Mouse (Mus musculus) embryonic facial prominence, embryonic 10.5 days (tissue): ENCODE data around the gene Tbc1d22a. TPM values are rescaled to one million over a fixed set of nuclear protein-coding genes. Genes with fewer than 3 reads are reported as not detected.

ENCODE experiments used
- DNase-seq: peaks from one replicate; pipeline ENCODE4 v3.0.0-alpha.2; 2017; ENCODE audit warnings: low spot score
- H3K27ac ChIP-seq: fragments of 300-500 bp; sonication (generic); replicated peaks from 2 replicates; pipeline ENCODE4 v1.5.1; 2016; ENCODE audit warnings: mild to moderate bottlenecking
- H3K27me3 ChIP-seq: fragments of 300-500 bp; sonication (generic); replicated peaks from 2 replicates; pipeline ENCODE4 v1.6.1; 2016; ENCODE audit warnings: low read depth, mild to moderate bottlenecking; ENCODE audit not compliant: poor library complexity, severe bottlenecking
- H3K36me3 ChIP-seq: fragments of 300-500 bp; sonication (generic); replicated peaks from 2 replicates; pipeline ENCODE4 v1.6.1; 2016; ENCODE audit warnings: mild to moderate bottlenecking, moderate library complexity
- H3K4me1 ChIP-seq: fragments of 300-500 bp; sonication (generic); 2 replicates; pipeline ENCODE4 v1.6.1; 2016
- H3K4me3 ChIP-seq: fragments of 300-500 bp; sonication (generic); 2 replicates; pipeline ENCODE4 v1.5.1; 2016; ENCODE audit warnings: mild to moderate bottlenecking, moderate library complexity
- H3K9me3 ChIP-seq: fragments of 300-500 bp; sonication (generic); 2 replicates; pipeline ENCODE4 v1.6.1; 2016; ENCODE audit warnings: mild to moderate bottlenecking
- WGBS: fragments of 180-500 bp; shearing (Covaris S2); methylation state at CpG from one replicate; pipeline ENCODE4 v1.1.7; 2016; 5-methylcytosine and 5-hydroxymethylcytosine counted together
- polyA plus RNA-seq: library from polyadenylated mRNA; unstranded; fragments of >200 nt; fragmentation: Nextera tagmentation; extraction: Ambion mirVana; gene quantifications from 2 replicates; pipeline ENCODE4 v1.2.1, GENCODE M21; 2016

Tbc1d22a gene
- polyA plus RNA-seq, 1 experiment from 2014 or later: 11.2 TPM

DNA sequence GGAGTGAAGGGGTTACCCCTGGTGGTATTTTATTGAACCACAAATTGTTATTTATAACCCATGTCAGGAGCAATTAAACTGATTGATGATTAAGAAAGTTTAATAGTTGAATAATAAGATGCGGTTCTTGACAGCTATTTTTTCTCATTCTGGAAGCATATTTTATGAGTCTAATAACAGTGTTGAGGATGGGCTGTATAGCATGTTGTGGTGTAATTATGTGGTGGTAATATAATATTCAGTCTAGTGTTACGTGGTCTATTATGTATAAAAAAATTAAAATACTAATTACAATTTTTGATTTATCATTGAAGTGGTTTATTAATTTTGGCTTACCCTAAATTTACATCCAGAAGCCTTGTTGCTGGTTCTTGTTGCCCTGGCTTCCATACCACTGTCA is 125.5 kb downstream of the Tbc1d22a start:
- H3K27ac ChIP-seq: no peak overlapping the region
- no peak overlapping the region for H3K4me3 ChIP-seq
- no peak for DNase-seq
- no peaks in the 10 kb centered on the region for H3K9me3 ChIP-seq
- WGBS: 92% methylated on average over 2 of the region's 2 CpGs
- H3K4me1 ChIP-seq: peaks cover 20% of the 10 kb centered on the region; the same call in 1 of the 2 replicates
- H3K27me3 ChIP-seq: no peaks in the 10 kb centered on the region
- no peaks in the 10 kb centered on the region for H3K36me3 ChIP-seq

- Histone ChIP-seq H3K27me3 (no peaks in the 10 kb centered on the region), H3K9me3 (no peaks in the 10 kb centered on the region), H3K36me3 (no peaks in the 10 kb centered on the region), H3K4me1 (peaks cover 27% of the 10 kb centered on the region), H3K4me3 (no peak overlapping the region), H3K27ac (no peak overlapping the region)
- DNase-seq: no peak
- 78% methylated on average over 6 of the region's 6 CpGs for WGBS
Measured at GRCm38 (mm10) chr15:86340766-86341165, 126.5 kb downstream of the Tbc1d22a start.

GRCm38 (mm10) chr15:86342637-86343375 is 128.5 kb downstream of the Tbc1d22a start:
- 85% methylated on average over 8 of the region's 8 CpGs for WGBS
- no peak for DNase-seq
- H3K9me3 ChIP-seq: no peaks in the 10 kb centered on the region
- H3K27ac ChIP-seq: no peak overlapping the region
- no peaks in the 10 kb centered on the region for H3K36me3 ChIP-seq
- H3K27me3 ChIP-seq: no peaks in the 10 kb centered on the region
- no peak overlapping the region for H3K4me3 ChIP-seq
- H3K4me1 ChIP-seq: peaks cover 26% of the 10 kb centered on the region

DNA sequence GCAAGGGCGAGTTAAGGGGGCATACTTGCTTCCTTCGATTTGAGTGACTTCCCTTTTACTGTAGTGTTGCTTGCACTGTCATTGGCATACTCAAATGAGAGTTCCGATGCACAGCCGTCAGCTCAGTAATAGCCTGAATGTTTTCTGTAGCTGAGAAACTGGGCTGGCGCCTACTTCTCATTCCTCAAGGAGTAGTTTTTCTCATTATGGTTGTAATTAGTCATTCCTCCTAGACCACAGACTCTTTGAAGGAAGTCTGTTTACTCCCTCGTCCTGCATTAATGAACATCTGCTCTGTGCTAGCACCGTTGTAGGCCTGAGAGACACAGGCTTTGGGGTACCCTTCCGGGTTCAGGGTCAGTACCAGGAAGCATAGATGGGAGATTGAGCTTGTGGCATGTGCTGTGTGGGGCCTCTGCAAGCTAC is 130.7 kb downstream of the Tbc1d22a start:
- Histone ChIP-seq H3K27me3 (no peaks in the 10 kb centered on the region), H3K36me3 (no peaks in the 10 kb centered on the region), H3K4me3 (no peak overlapping the region), H3K9me3 (no peaks in the 10 kb centered on the region), H3K27ac (no peak overlapping the region), H3K4me1 (peaks cover 26% of the 10 kb centered on the region)
- DNase-seq: no peak
- 73% methylated on average over 8 of the region's 8 CpGs for WGBS

GRCm38 (mm10) chr15:86345907-86346306 is 131.6 kb downstream of the Tbc1d22a start:
- no peaks in the 10 kb centered on the region for H3K27me3 ChIP-seq
- no peaks in the 10 kb centered on the region for H3K9me3 ChIP-seq
- 80% methylated on average over 9 of the region's 9 CpGs for WGBS
- no peak overlapping the region; the same call in 1 of the 2 replicates for H3K27ac ChIP-seq
- DNase-seq: no peak
- H3K36me3 ChIP-seq: no peaks in the 10 kb centered on the region
- H3K4me3 ChIP-seq: no peak overlapping the region
- H3K4me1 ChIP-seq: peaks cover 26% of the 10 kb centered on the region

DNA sequence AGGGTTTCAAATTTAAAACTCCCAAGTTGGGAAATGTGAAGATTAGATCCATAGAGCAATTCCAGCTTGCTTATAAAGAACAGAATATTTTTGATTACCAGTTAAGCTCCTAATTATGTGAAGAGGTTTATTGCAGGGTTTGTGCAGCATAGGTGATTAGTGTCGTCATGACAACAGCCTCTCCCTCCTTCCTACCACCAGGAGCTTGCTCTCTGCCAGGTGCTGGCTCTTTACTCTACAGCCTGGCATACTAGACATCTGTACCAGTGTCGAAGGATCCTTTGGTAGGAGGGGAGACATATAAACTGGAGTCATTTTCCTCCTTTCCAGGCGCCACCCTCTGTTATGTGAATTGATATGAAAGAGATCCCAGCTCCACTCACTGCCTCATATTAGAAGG is 132.3 kb downstream of the Tbc1d22a start:
- Histone ChIP-seq H3K27ac (no peak overlapping the region), H3K4me1 (peaks cover 26% of the 10 kb centered on the region), H3K27me3 (no peaks in the 10 kb centered on the region), H3K4me3 (no peak overlapping the region), H3K9me3 (no peaks in the 10 kb centered on the region), H3K36me3 (no peaks in the 10 kb centered on the region)
- DNase-seq: no peak
- WGBS: 87% methylated on average over 3 of the region's 3 CpGs

DNA sequence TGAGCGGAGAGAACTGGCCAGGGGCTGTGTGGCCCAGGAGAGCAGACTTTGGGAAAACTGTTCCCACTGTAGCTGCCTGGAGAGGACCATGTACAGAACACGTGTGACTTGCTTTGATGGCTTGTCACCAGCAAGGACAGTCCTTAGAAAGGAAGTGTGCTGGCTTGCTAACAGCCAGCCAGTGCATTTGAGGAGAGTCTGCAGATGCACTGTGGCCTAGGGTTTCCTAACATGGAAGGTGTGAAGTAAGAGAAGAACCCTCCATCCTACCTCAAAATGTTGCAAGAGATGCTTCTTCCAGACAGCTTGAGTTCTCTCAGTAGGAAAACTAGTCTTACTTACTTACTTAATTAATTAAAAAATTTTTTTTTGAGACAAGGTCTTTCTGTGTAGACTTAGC is 140.7 kb downstream of the Tbc1d22a start:
- no peak for DNase-seq
- Histone ChIP-seq H3K9me3 (no peaks in the 10 kb centered on the region), H3K36me3 (no peaks in the 10 kb centered on the region), H3K4me3 (no peak overlapping the region), H3K27ac (no peak overlapping the region), H3K4me1 (no peaks in the 10 kb centered on the region), H3K27me3 (no peaks in the 10 kb centered on the region)
- 81% methylated on average over 2 of the region's 2 CpGs for WGBS

DNA sequence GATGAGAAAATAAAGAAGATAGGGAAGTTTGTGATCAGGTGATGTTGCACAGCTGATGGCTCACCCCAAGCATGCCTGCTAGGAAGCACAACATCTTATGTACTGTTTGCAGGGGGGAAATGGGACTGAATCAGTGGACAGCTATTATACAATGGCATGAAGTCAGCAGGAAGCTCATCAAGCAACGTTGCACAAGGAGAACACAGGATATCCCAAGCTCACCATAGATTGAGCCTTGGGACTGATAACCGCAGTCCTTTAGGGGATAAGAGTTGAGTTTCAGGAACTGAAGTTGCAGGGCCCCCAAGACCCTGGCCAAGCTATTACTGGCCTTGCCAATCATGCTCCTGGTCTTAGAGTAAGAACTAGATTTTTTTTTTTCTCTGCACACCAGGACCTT is 141.6 kb downstream of the Tbc1d22a start:
- no peaks in the 10 kb centered on the region for H3K27me3 ChIP-seq
- no peaks in the 10 kb centered on the region for H3K9me3 ChIP-seq
- no peak overlapping the region for H3K4me3 ChIP-seq
- no peaks in the 10 kb centered on the region for H3K4me1 ChIP-seq
- H3K36me3 ChIP-seq: no peaks in the 10 kb centered on the region
- DNase-seq: no peak
- WGBS: 88% methylated on average over 2 of the region's 2 CpGs
- H3K27ac ChIP-seq: no peak overlapping the region

DNA sequence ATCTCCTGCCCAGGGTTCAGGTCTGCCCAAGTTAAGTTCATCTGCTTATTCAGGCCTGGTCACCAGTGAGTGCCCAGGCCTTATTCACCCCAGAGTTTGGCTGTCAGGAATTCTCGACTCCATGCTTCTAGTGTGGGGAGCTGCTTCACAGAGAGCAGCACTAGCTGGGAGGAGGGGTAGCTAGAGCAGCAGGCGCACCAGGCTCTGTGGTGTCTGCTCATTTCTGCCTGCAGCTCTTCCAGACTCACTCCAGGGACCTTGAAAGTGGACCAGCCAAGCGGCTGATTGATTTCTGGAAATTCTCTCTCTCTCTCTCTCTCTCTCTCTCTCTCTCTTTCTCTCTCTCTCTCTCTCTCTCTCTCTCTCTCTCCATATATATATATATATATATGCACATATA is 146.1 kb downstream of the Tbc1d22a start:
- H3K27ac ChIP-seq: no peak overlapping the region
- no peaks in the 10 kb centered on the region for H3K9me3 ChIP-seq
- DNase-seq: no peak
- H3K4me1 ChIP-seq: peaks cover 6% of the 10 kb centered on the region
- no peaks in the 10 kb centered on the region for H3K27me3 ChIP-seq
- WGBS: 69% methylated on average over 3 of the region's 3 CpGs
- H3K36me3 ChIP-seq: no peaks in the 10 kb centered on the region
- no peak overlapping the region for H3K4me3 ChIP-seq

DNA sequence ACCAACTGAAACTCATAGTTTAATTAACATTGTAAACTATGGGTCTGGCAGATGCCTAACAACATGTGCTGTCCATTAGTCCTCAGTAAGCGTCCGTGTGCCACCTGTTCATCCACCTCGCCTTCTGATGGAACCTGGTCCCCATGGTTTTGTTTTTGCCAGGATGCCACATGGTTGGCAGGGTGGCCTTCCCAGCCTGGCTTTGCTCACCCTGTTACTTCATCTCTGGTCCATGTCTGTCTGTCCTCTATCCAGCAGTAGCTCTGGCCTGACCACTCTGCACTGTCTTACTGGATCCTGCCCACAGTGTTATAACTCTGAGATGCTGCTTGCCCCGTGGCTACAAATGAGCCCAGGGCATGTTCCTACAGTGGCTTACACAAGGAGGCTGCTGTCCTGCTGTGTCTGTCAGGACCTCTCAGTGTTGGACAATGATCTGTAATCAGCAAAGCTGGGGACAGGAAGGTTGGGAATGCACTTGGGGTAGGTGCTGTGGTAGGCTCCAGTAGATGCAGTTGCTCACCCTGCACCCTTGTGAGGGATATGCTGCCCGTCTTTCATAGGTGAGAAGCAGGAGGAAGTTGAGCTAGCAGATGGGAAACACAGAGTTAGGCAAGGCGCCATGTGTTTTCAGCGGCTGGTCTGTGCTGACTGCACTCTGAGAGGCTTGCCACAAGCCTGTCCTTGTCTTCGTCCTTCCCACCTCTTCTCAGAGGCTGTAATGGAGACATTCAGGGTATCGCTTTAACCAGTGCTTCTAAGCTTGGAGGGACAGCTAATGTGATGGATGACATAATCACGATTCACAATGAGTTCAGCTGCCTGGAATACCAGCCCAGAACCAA is 148.3 kb downstream of the Tbc1d22a start:
- H3K4me3 ChIP-seq: no peak overlapping the region
- no peak overlapping the region for H3K27ac ChIP-seq
- no peaks in the 10 kb centered on the region for H3K27me3 ChIP-seq
- DNase-seq: no peak
- peaks cover 6% of the 10 kb centered on the region for H3K4me1 ChIP-seq
- WGBS: 85% methylated on average over 10 of the region's 10 CpGs
- H3K36me3 ChIP-seq: no peaks in the 10 kb centered on the region
- no peaks in the 10 kb centered on the region for H3K9me3 ChIP-seq

- H3K9me3 ChIP-seq: no peaks in the 10 kb centered on the region
- H3K4me1 ChIP-seq: peaks cover 6% of the 10 kb centered on the region
- no peaks in the 10 kb centered on the region for H3K27me3 ChIP-seq
- H3K27ac ChIP-seq: no peak overlapping the region
- 93% methylated on average over 4 of the region's 4 CpGs for WGBS
- no peak for DNase-seq
- no peaks in the 10 kb centered on the region for H3K36me3 ChIP-seq
- H3K4me3 ChIP-seq: no peak overlapping the region
Measured at GRCm38 (mm10) chr15:86363841-86364295, 149.6 kb downstream of the Tbc1d22a start.

DNA sequence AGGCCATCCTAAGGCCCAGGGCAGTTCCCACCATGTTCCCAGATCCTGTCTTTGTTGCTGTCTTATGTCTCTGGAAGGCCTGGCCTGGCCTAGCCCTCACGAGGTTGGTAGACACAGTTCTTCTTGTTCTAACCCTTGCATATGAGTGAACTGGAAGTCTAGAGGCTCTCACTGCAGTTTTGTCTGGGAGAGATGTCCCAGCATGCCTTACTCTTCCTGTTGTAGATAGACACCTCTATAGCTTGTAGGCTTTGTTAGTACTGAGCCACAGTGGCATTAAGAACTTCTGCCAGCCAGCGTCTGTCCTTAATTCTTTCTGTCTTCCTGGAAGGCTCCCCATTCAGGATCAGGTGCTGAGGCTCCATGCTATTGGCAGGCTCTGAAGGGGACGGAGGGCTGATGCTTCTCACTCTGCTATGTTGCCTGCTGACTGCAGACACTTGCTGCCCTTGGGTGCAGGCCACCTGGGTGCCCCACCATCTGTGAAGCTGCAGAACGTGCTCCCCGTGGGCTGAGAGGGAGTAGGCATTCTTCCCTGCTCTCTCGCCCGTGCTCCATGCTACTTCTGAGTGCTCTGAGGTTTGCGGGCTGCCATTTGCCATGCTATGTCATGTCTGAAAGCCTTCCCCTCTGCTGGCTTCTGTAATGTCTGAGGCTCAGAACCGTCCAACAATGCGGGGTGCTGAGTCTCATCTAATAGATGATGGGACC is 150.8 kb downstream of the Tbc1d22a start:
- Histone ChIP-seq H3K4me3 (no peak overlapping the region), H3K9me3 (no peaks in the 10 kb centered on the region), H3K36me3 (no peaks in the 10 kb centered on the region), H3K27me3 (no peaks in the 10 kb centered on the region), H3K27ac (no peak overlapping the region), H3K4me1 (peaks cover 6% of the 10 kb centered on the region)
- no peak for DNase-seq
- whole genome bisulfite sequencing: 90% methylated on average over 10 of the region's 10 CpGs
